Mouse (Mus musculus): ENCODE results near the gene Tlx1. TPM values are rescaled to one million over a fixed set of nuclear protein-coding genes. Genes with fewer than 3 reads are reported as not detected.
A peak's percentile ranks its signal among the peaks of the same experiment; 100 is the strongest.

Gene Tlx1
- polyA plus RNA-seq, 1 experiment from 2014 or later = not detected

DNA sequence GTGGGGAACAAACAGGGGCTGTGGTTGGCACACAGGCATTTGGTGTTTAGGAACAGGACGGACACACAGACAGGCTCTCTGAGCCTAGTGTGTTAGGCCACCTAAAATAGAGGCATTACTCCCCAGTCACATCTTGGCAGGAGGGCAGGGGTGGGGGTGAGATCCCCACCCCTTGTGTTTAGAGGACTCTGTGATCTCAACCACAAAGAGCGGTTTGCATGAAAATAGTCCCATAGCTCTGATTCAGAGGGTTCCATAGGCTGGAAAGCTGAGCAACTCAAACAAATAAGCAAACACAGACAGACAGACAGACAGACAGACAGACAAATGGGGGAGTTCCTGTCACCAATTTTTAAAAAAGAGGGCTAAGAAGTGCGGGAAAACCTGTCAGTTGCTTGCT lies 7.9 kb upstream of the Tlx1 start:
- H3K36me3 ChIP-seq (ENCODE audit: control insufficient read depth, insufficient read depth) = no peaks in the 10 kb centered on the region
- H3K27me3 ChIP-seq (replicated peaks; ENCODE audit: control insufficient read depth, insufficient read depth, low read length) = peaks cover 88% of the 10 kb centered on the region
- ATAC-seq = no peak
- WGBS = 8% methylated on average over 3 of the region's 3 CpGs
- no peak overlapping the region for H3K4me3 ChIP-seq (replicated peaks; ENCODE audit: low read length)
- H3K9ac ChIP-seq (replicated peaks; ENCODE audit: low read depth, low read length) = no peak overlapping the region
- H3K27ac ChIP-seq (ENCODE audit: low read length) = no peak overlapping the region
- no peaks in the 10 kb centered on the region for H3K9me3 ChIP-seq (ENCODE audit: control insufficient read depth, low read length)
- H3K4me2 ChIP-seq (ENCODE audit: low read length) = no peak overlapping the region
- peaks cover 5% of the 10 kb centered on the region; the same call in 1 of the 2 replicates for H3K4me1 ChIP-seq (replicated peaks; ENCODE audit: control insufficient read depth, insufficient read depth, low read length)

DNA sequence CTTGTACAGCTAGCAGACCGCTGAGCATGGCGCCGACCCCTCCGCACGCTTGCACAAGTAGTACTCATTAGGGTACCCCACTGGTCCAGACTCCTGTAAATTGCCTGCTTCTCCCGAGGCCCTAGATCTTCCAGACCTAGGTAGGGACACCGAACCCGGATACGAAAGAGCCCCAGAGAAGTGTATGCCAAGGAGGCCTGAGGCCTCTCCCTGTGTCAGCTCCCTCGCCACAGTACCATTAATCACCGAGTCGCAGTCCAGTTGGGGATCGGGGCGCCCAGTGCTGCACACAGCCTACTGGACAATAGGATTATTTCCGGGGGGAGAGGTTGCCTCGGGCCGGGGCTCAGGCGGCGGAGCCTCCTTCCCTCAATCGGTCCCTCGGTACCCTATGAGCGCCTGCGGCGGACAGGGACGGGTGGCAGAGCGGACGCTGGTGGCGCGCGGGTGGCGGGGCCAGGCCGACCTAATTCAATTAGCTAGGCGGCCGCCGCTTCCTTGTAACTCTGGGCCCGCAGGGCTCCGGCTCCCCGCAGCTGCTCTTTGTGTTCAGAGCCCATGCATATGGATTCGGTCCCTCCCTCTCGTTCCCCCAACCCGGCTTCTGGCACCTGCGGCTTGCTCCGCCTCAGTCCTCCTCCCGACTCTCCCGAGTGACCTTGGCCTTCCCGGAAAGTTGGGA lies 7.1 kb upstream of the Tlx1 start:
- Histone ChIP-seq H3K36me3 (ENCODE audit: control insufficient read depth, insufficient read depth) (no peaks in the 10 kb centered on the region), H3K27me3 (replicated peaks; ENCODE audit: control insufficient read depth, insufficient read depth, low read length) (peaks cover 95% of the 10 kb centered on the region), H3K4me2 (ENCODE audit: low read length) (peak overlapping the region; percentile 12; the same call in 1 of the 2 replicates), H3K27ac (ENCODE audit: low read length) (no peak overlapping the region), H3K9me3 (ENCODE audit: control insufficient read depth, low read length) (no peaks in the 10 kb centered on the region), H3K4me1 (replicated peaks; ENCODE audit: control insufficient read depth, insufficient read depth, low read length) (peaks cover 5% of the 10 kb centered on the region; the same call in 1 of the 2 replicates), H3K9ac (replicated peaks; ENCODE audit: low read depth, low read length) (no peak overlapping the region), H3K4me3 (replicated peaks; ENCODE audit: low read length) (no peak overlapping the region)
- 1% methylated on average over 46 of the region's 46 CpGs for WGBS
- ATAC-seq = no peak

DNA sequence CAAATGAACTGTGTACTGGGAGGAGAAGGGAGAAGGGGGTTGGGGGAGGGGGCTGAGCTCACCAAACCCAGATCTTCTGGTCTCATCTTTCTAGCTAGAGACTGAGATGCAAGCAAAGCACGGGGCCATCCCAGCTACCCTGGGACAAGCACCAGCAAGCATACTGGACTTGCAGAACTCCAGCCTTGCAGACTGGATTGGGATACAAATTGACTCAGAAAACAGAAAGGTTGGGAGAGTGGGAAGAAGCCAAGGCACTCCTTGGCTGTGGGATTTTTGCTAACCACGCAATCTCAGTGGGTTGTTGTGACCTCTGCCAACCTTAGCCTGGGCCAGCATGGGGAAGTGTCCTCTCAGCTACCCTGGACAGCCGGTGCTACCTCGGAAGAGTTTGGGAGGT lies 3.4 kb upstream of the Tlx1 start:
- Histone ChIP-seq H3K4me2 (ENCODE audit: low read length) (no peak overlapping the region), H3K27ac (ENCODE audit: low read length) (no peak overlapping the region), H3K4me3 (replicated peaks; ENCODE audit: low read length) (no peak overlapping the region), H3K9me3 (ENCODE audit: control insufficient read depth, low read length) (no peaks in the 10 kb centered on the region), H3K36me3 (ENCODE audit: control insufficient read depth, insufficient read depth) (no peaks in the 10 kb centered on the region), H3K27me3 (replicated peaks; ENCODE audit: control insufficient read depth, insufficient read depth, low read length) (peaks cover 93% of the 10 kb centered on the region), H3K4me1 (replicated peaks; ENCODE audit: control insufficient read depth, insufficient read depth, low read length) (peaks cover 13% of the 10 kb centered on the region), H3K9ac (replicated peaks; ENCODE audit: low read depth, low read length) (no peak overlapping the region)
- under 1% methylated on average over 4 of the region's 4 CpGs for WGBS
- ATAC-seq = no peak

DNA sequence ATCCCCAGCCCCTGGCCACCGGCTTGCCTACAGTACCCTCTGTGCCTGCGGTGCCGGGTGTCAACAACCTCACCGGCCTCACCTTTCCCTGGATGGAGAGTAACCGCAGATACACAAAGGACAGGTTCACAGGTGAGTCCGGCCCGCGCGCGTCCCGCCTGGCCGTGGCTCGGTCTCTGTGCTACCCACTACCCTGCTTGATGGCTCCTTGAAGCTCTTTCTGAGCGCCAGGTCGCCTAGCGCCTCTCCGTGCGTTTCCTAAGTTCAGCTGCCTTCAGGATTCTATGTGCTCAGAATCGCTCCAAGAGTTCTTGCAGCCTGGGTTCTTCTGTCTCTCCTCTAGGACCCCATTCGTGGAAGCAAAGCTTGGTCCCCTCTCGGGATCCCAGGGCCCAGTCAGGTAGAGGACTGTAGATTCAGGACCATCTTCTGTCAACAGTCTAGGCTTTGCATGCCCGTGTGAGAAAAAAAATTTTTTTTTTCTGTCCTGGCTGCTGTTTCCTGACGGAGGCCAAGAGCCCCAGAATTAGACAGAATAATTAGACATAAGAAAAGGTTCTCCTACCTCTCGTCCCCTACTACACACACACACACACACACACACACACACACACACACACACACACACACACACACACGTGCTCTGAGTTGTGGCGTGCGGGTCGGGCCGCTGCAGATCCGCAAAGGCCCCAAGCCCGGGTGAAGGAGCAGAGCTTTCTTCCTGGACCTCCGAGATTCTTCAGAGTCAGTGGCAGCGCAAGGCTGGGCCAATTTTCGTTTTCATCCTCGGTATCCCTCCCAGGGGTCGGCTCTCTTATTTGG lies 1.1 kb downstream of the Tlx1 start:
- no peak overlapping the region for H3K27ac ChIP-seq (ENCODE audit: low read length)
- peaks cover 11% of the 10 kb centered on the region for H3K4me1 ChIP-seq (replicated peaks; ENCODE audit: control insufficient read depth, insufficient read depth, low read length)
- H3K4me3 ChIP-seq (replicated peaks; ENCODE audit: low read length) = no peak overlapping the region
- 1% methylated on average over 36 of the region's 36 CpGs for WGBS
- no peaks in the 10 kb centered on the region for H3K36me3 ChIP-seq (ENCODE audit: control insufficient read depth, insufficient read depth)
- H3K27me3 ChIP-seq (replicated peaks; ENCODE audit: control insufficient read depth, insufficient read depth, low read length) = peaks cover 87% of the 10 kb centered on the region
- no peaks in the 10 kb centered on the region for H3K9me3 ChIP-seq (ENCODE audit: control insufficient read depth, low read length)
- H3K9ac ChIP-seq (replicated peaks; ENCODE audit: low read depth, low read length) = no peak overlapping the region
- H3K4me2 ChIP-seq (ENCODE audit: low read length) = no peak overlapping the region
- ATAC-seq = no peak

DNA sequence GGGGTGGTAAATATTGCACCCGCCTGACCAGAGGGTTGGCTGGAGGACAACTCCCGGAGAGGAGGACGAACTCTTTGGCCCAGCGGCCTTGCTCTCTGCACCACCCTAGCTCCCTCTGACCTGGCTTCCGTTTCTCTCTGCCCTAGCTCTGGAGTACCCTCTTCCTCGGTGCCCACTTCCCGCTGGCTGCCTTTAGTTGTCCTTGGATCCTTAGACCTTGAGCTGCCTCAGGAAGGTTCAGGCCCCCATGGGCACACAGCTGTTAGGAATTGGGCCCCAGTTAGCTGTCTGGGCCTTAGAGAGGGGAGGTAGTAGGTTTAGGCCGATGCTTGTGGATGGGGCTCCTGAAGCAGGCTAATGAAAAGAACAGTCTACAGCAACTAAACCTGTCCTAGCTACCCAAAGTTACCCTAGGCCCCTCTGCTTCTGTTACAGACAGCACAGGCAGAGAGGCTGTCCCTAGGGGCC lies 1.7 kb downstream of the Tlx1 start:
- H3K4me1 ChIP-seq (replicated peaks; ENCODE audit: control insufficient read depth, insufficient read depth, low read length) = peaks cover 11% of the 10 kb centered on the region
- ATAC-seq = no peak
- 2% methylated on average over 8 of the region's 8 CpGs for WGBS
- no peak overlapping the region for H3K27ac ChIP-seq (ENCODE audit: low read length)
- H3K4me2 ChIP-seq (ENCODE audit: low read length) = no peak overlapping the region
- H3K4me3 ChIP-seq (replicated peaks; ENCODE audit: low read length) = no peak overlapping the region
- H3K9me3 ChIP-seq (ENCODE audit: control insufficient read depth, low read length) = no peaks in the 10 kb centered on the region
- no peak overlapping the region for H3K9ac ChIP-seq (replicated peaks; ENCODE audit: low read depth, low read length)
- peaks cover 87% of the 10 kb centered on the region for H3K27me3 ChIP-seq (replicated peaks; ENCODE audit: control insufficient read depth, insufficient read depth, low read length)
- H3K36me3 ChIP-seq (ENCODE audit: control insufficient read depth, insufficient read depth) = no peaks in the 10 kb centered on the region

DNA sequence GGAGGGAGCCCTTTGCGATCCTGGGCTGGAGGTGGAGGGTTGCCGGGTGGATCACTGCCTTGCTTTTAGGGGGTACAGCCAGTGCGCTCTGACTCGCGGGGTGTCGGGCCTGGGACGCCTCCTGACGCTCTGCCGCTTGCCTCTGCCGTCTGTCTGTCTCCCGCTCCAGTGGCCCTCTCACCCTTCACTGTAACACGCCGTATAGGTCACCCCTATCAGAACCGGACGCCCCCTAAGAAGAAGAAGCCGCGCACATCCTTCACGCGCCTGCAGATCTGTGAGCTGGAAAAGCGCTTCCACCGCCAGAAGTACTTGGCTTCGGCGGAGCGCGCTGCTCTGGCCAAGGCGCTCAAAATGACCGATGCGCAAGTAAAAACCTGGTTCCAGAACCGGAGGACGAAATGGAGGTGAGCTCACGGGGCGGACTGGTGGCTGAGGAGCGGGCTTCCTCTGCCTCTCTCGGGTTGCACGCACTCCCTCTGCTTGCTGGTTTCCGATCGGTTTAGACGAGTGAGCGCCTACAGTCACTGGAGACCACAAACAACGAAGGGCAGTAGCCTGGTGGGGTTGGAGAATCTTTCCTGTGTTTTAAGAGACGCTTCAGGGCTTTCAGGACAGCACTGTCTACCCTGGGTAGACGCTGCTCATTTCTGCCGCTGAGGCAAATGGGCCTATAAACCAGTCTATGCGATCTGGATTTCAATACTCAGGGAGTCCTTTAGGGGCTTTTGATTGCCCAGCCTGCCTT lies 3.0 kb downstream of the Tlx1 start:
- no peak overlapping the region for H3K27ac ChIP-seq (ENCODE audit: low read length)
- no peaks in the 10 kb centered on the region for H3K9me3 ChIP-seq (ENCODE audit: control insufficient read depth, low read length)
- H3K9ac ChIP-seq (replicated peaks; ENCODE audit: low read depth, low read length) = no peak overlapping the region
- H3K4me1 ChIP-seq (replicated peaks; ENCODE audit: control insufficient read depth, insufficient read depth, low read length) = peaks cover 11% of the 10 kb centered on the region
- ATAC-seq = no peak
- H3K36me3 ChIP-seq (ENCODE audit: control insufficient read depth, insufficient read depth) = no peaks in the 10 kb centered on the region
- H3K4me2 ChIP-seq (ENCODE audit: low read length) = no peak overlapping the region
- peaks cover 87% of the 10 kb centered on the region for H3K27me3 ChIP-seq (replicated peaks; ENCODE audit: control insufficient read depth, insufficient read depth, low read length)
- no peak overlapping the region for H3K4me3 ChIP-seq (replicated peaks; ENCODE audit: low read length)
- under 1% methylated on average over 44 of the region's 44 CpGs for WGBS

DNA sequence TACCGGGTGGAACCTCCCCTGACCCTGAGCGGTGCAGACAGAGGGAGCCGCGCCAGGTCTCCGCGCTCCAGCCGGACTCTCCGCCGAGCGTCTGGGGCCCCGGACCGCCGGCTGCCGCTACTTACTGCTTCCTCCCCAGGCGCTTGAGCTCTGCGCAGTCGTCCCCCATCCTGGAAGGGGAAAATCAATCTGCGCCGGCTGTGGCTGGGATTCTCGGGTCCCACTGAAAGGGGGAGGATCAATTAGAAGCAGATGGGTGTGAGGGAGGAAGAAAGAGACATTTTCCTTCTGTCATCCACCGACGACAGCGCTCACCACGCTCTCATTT lies 3.5 kb downstream of the Tlx1 start:
- H3K27ac ChIP-seq (ENCODE audit: low read length) = no peak overlapping the region
- no peaks in the 10 kb centered on the region for H3K36me3 ChIP-seq (ENCODE audit: control insufficient read depth, insufficient read depth)
- WGBS = 0% methylated on average over 24 of the region's 24 CpGs
- no peak overlapping the region for H3K4me3 ChIP-seq (replicated peaks; ENCODE audit: low read length)
- ATAC-seq = no peak
- H3K4me1 ChIP-seq (replicated peaks; ENCODE audit: control insufficient read depth, insufficient read depth, low read length) = peaks cover 11% of the 10 kb centered on the region
- H3K27me3 ChIP-seq (replicated peaks; ENCODE audit: control insufficient read depth, insufficient read depth, low read length) = peaks cover 86% of the 10 kb centered on the region
- H3K9me3 ChIP-seq (ENCODE audit: control insufficient read depth, low read length) = no peaks in the 10 kb centered on the region
- no peak overlapping the region for H3K4me2 ChIP-seq (ENCODE audit: low read length)
- no peak overlapping the region for H3K9ac ChIP-seq (replicated peaks; ENCODE audit: low read depth, low read length)

DNA sequence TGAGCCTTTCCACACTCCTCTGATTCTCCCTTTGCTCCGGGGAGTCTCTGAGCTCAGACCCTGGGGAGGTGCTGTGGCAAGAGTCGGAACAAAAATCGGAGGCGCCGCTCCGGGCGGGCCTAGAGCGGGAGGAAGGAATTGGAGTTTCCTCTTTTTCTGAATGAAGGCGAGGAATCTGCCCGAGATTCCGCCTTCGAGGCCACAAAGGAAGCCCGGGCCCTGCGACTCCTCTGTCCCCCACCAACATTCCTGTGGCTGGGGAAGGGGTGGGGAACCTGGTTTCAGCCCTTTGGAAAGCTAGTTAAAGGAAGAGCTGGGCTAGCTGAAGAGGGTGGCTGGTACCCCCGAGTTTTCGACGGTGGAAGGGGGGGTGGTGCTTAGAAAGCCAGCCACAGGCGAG lies 4.0 kb downstream of the Tlx1 start:
- no peak overlapping the region for H3K27ac ChIP-seq (ENCODE audit: low read length)
- no peak overlapping the region for H3K4me3 ChIP-seq (replicated peaks; ENCODE audit: low read length)
- H3K36me3 ChIP-seq (ENCODE audit: control insufficient read depth, insufficient read depth) = no peaks in the 10 kb centered on the region
- peaks cover 87% of the 10 kb centered on the region for H3K27me3 ChIP-seq (replicated peaks; ENCODE audit: control insufficient read depth, insufficient read depth, low read length)
- ATAC-seq = no peak
- no peaks in the 10 kb centered on the region for H3K9me3 ChIP-seq (ENCODE audit: control insufficient read depth, low read length)
- WGBS = under 1% methylated on average over 18 of the region's 18 CpGs
- peaks cover 11% of the 10 kb centered on the region for H3K4me1 ChIP-seq (replicated peaks; ENCODE audit: control insufficient read depth, insufficient read depth, low read length)
- H3K4me2 ChIP-seq (ENCODE audit: low read length) = no peak overlapping the region
- H3K9ac ChIP-seq (replicated peaks; ENCODE audit: low read depth, low read length) = no peak overlapping the region

DNA sequence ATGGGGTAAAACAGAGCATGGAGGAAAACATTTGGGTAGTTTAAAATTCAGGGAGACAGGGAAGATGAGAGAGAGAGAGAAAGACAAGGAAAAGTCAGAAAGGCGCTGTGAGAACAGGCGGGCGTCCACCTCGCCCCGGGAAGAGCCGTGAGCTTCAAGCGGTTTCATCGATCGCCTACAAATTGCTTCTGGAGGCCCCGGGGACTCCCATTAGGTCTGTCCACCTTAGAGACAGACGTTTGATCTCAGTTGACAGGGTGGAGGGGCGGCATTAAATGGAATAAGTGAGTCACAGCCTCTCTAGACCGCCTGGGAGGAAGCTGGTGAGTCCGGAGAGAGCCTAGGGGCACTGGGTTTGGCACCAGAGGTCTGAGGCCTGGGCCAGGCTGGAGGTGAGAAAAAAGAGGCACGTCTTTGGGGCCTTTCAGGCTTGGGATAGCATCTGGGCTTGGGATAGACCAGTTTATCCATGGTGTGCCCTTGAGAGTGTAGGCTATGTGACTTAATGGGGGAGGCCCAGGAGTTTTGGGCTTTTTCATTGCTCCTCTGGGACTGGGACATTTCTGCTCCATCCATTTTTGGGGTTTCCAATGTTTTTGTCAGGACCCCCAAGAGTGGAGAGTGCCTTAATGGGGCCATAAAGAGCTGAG lies 4.8 kb downstream of the Tlx1 start:
- 2% methylated on average over 15 of the region's 15 CpGs for WGBS

More for the DNA sequence above, 4.8 kb downstream of the Tlx1 start:
- Histone ChIP-seq H3K36me3 (ENCODE audit: control insufficient read depth, insufficient read depth) (no peaks in the 10 kb centered on the region), H3K9ac (replicated peaks; ENCODE audit: low read depth, low read length) (no peak overlapping the region), H3K4me3 (replicated peaks; ENCODE audit: low read length) (no peak overlapping the region), H3K27me3 (replicated peaks; ENCODE audit: control insufficient read depth, insufficient read depth, low read length) (peaks cover 87% of the 10 kb centered on the region), H3K9me3 (ENCODE audit: control insufficient read depth, low read length) (no peaks in the 10 kb centered on the region), H3K27ac (ENCODE audit: low read length) (no peak overlapping the region), H3K4me1 (replicated peaks; ENCODE audit: control insufficient read depth, insufficient read depth, low read length) (peaks cover 11% of the 10 kb centered on the region), H3K4me2 (ENCODE audit: low read length) (no peak overlapping the region)
- no peak for ATAC-seq

Measured in forebrain, embryonic 16.5 days (tissue).